Mouse (Mus musculus): ENCODE data around the gene Ddx27. TPM values are rescaled to one million over a fixed set of nuclear protein-coding genes. Genes with fewer than 3 reads are reported as not detected.
"Not testable (repeated sequence)": the region's sequence is repeated elsewhere in the genome, so short reads cannot be mapped to it uniquely, and the experiment has no call there.

Ddx27 gene
- polyA plus RNA-seq, 1 experiment from 2014 or later = 45.3 TPM

DNA sequence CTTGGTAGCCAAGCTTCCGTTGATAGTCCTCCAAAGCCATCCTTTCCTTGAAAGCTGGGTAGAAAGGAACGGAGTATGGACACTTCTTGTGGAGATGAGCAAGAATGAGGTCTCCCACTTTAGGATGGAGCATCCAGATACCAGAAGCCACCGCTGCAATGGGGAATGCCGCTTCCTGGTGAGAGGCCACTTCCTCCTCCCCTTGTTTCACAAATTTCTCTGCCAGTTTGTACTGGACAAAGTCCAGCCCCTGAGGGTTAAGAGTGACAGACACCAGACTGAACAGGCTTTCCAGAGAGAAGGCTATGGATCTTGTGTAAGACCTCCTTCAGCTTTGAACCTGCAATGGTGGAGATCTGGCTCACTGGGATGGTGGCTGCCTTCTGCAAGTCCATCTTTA, 7.4 kb upstream of the Ddx27 start:
- H3K36me3 ChIP-seq (ENCODE audit: control insufficient read depth, insufficient read depth, low read length); H3K27ac ChIP-seq (ENCODE audit: low read length); H3K4me1 ChIP-seq (ENCODE audit: control insufficient read depth, insufficient read depth, low read length); H3K9ac ChIP-seq (replicated peaks; ENCODE audit: low read depth, low read length); H3K27me3 ChIP-seq (ENCODE audit: control insufficient read depth, insufficient read depth, low read length); H3K9me3 ChIP-seq (ENCODE audit: control insufficient read depth, low read depth, low read length); H3K4me3 ChIP-seq (ENCODE audit: low read depth, low read length); H3K4me2 ChIP-seq (replicated peaks; ENCODE audit: low read depth, low read length); ATAC-seq (ENCODE audit: insufficient number of reproducible peaks, insufficient read depth, low FRiP score, low read depth): not testable (repeated sequence)
- 79% methylated on average over 4 of the region's 4 CpGs for WGBS

GRCm38 (mm10) chr2:167009483-167009882, 5.5 kb upstream of the Ddx27 start:
- H3K9ac ChIP-seq (replicated peaks; ENCODE audit: low read depth, low read length) = no peak overlapping the region
- no peaks in the 10 kb centered on the region for H3K4me1 ChIP-seq (ENCODE audit: control insufficient read depth, insufficient read depth, low read length)
- no peak overlapping the region for H3K4me3 ChIP-seq (ENCODE audit: low read depth, low read length)
- H3K4me2 ChIP-seq (replicated peaks; ENCODE audit: low read depth, low read length) = no peak overlapping the region
- H3K36me3 ChIP-seq (ENCODE audit: control insufficient read depth, insufficient read depth, low read length) = no peaks in the 10 kb centered on the region
- no peaks in the 10 kb centered on the region for H3K27me3 ChIP-seq (ENCODE audit: control insufficient read depth, insufficient read depth, low read length)
- WGBS = 70% methylated on average over 4 of the region's 4 CpGs
- H3K9me3 ChIP-seq (ENCODE audit: control insufficient read depth, low read depth, low read length) = no peaks in the 10 kb centered on the region
- no peak for ATAC-seq (ENCODE audit: insufficient number of reproducible peaks, insufficient read depth, low FRiP score, low read depth)
- H3K27ac ChIP-seq (ENCODE audit: low read length) = no peak overlapping the region

DNA sequence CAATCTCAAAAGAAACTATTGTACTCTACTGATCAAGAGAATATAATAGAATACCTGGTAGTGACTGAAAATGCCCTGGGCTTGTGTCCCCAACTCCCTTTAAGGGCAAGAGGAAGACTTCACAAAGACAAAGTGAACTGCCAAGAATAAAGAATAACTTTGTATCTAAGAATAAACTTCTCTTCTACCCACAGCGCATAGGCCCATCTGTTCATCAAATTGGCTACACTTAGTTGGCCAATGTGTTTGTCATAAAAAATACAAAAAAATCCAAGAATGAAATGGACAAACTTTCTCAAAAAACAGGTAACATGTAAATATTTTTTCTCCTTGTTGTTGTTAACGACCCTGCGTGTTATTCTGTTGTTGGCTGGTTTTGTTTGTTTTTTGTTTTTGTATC, 4.4 kb upstream of the Ddx27 start:
- 0 out of 2 replicates have a peak, but pooled peaks cover under 1% of the 10 kb centered on the region for H3K4me1 ChIP-seq (ENCODE audit: control insufficient read depth, insufficient read depth, low read length)

GRCm38 (mm10) chr2:167015382-167015718, 357 bp downstream of the Ddx27 start:
- peak overlapping the region; percentile 91 for H3K4me3 ChIP-seq (ENCODE audit: low read depth, low read length)
- H3K27ac ChIP-seq (ENCODE audit: low read length) = peak overlapping the region; percentile 69
- peaks cover 13% of the 10 kb centered on the region for H3K4me1 ChIP-seq (ENCODE audit: control insufficient read depth, insufficient read depth, low read length)
- peak overlapping the region; percentile 91 for H3K4me2 ChIP-seq (replicated peaks; ENCODE audit: low read depth, low read length)
- H3K27me3 ChIP-seq (ENCODE audit: control insufficient read depth, insufficient read depth, low read length) = no peaks in the 10 kb centered on the region
- peaks cover 17% of the 10 kb centered on the region for H3K36me3 ChIP-seq (ENCODE audit: control insufficient read depth, insufficient read depth, low read length)
- peak overlapping the region; percentile 86 for H3K9ac ChIP-seq (replicated peaks; ENCODE audit: low read depth, low read length)
- WGBS = under 1% methylated on average over 21 of the region's 21 CpGs
- no peaks in the 10 kb centered on the region for H3K9me3 ChIP-seq (ENCODE audit: control insufficient read depth, low read depth, low read length)
- peak; percentile 70; the same call in 1 of the 2 replicates for ATAC-seq (ENCODE audit: insufficient number of reproducible peaks, insufficient read depth, low FRiP score, low read depth)

More for the DNA sequence above, 4.4 kb upstream of the Ddx27 start:
- H3K4me2 ChIP-seq (replicated peaks; ENCODE audit: low read depth, low read length) = no peak overlapping the region
- ATAC-seq (ENCODE audit: insufficient number of reproducible peaks, insufficient read depth, low FRiP score, low read depth) = no peak
- no peaks in the 10 kb centered on the region for H3K9me3 ChIP-seq (ENCODE audit: control insufficient read depth, low read depth, low read length)
- H3K27me3 ChIP-seq (ENCODE audit: control insufficient read depth, insufficient read depth, low read length) = no peaks in the 10 kb centered on the region
- H3K36me3 ChIP-seq (ENCODE audit: control insufficient read depth, insufficient read depth, low read length) = no peaks in the 10 kb centered on the region
- H3K27ac ChIP-seq (ENCODE audit: low read length) = no peak overlapping the region
- H3K9ac ChIP-seq (replicated peaks; ENCODE audit: low read depth, low read length) = no peak overlapping the region
- no peak overlapping the region for H3K4me3 ChIP-seq (ENCODE audit: low read depth, low read length)
- WGBS = 82% methylated on average over 3 of the region's 3 CpGs

- Histone ChIP-seq H3K4me2 (replicated peaks; ENCODE audit: low read depth, low read length) (no peak overlapping the region), H3K4me1 (ENCODE audit: control insufficient read depth, insufficient read depth, low read length) (peaks cover 13% of the 10 kb centered on the region), H3K27me3 (ENCODE audit: control insufficient read depth, insufficient read depth, low read length) (no peaks in the 10 kb centered on the region), H3K27ac (ENCODE audit: low read length) (no peak overlapping the region), H3K4me3 (ENCODE audit: low read depth, low read length) (no peak overlapping the region), H3K9me3 (ENCODE audit: control insufficient read depth, low read depth, low read length) (no peaks in the 10 kb centered on the region), H3K36me3 (ENCODE audit: control insufficient read depth, insufficient read depth, low read length) (peaks cover 44% of the 10 kb centered on the region), H3K9ac (replicated peaks; ENCODE audit: low read depth, low read length) (no peak overlapping the region)
- WGBS = 80% methylated on average over 10 of the region's 10 CpGs
- ATAC-seq (ENCODE audit: insufficient number of reproducible peaks, insufficient read depth, low FRiP score, low read depth) = no peak
Measured at GRCm38 (mm10) chr2:167019396-167019795, 4.4 kb downstream of the Ddx27 start.

- Histone ChIP-seq H3K9ac (replicated peaks; ENCODE audit: low read depth, low read length) (no peak overlapping the region), H3K27me3 (ENCODE audit: control insufficient read depth, insufficient read depth, low read length) (no peaks in the 10 kb centered on the region), H3K9me3 (ENCODE audit: control insufficient read depth, low read depth, low read length) (no peaks in the 10 kb centered on the region), H3K4me1 (ENCODE audit: control insufficient read depth, insufficient read depth, low read length) (no peaks in the 10 kb centered on the region), H3K4me3 (ENCODE audit: low read depth, low read length) (no peak overlapping the region), H3K4me2 (replicated peaks; ENCODE audit: low read depth, low read length) (no peak overlapping the region), H3K27ac (ENCODE audit: low read length) (no peak overlapping the region), H3K36me3 (ENCODE audit: control insufficient read depth, insufficient read depth, low read length) (peaks cover 65% of the 10 kb centered on the region)
- no peak for ATAC-seq (ENCODE audit: insufficient number of reproducible peaks, insufficient read depth, low FRiP score, low read depth)
- WGBS = 96% methylated on average over 7 of the region's 7 CpGs
Measured at GRCm38 (mm10) chr2:167028553-167028952, 13.6 kb downstream of the Ddx27 start.

GRCm38 (mm10) chr2:167030507-167030906, 15.5 kb downstream of the Ddx27 start:
- no peak overlapping the region for H3K9ac ChIP-seq (replicated peaks; ENCODE audit: low read depth, low read length)
- H3K9me3 ChIP-seq (ENCODE audit: control insufficient read depth, low read depth, low read length) = no peaks in the 10 kb centered on the region
- H3K36me3 ChIP-seq (ENCODE audit: control insufficient read depth, insufficient read depth, low read length) = peaks cover 71% of the 10 kb centered on the region
- no peak for ATAC-seq (ENCODE audit: insufficient number of reproducible peaks, insufficient read depth, low FRiP score, low read depth)
- no peaks in the 10 kb centered on the region for H3K4me1 ChIP-seq (ENCODE audit: control insufficient read depth, insufficient read depth, low read length)
- H3K4me2 ChIP-seq (replicated peaks; ENCODE audit: low read depth, low read length) = no peak overlapping the region
- 90% methylated on average over 4 of the region's 4 CpGs for WGBS
- no peaks in the 10 kb centered on the region for H3K27me3 ChIP-seq (ENCODE audit: control insufficient read depth, insufficient read depth, low read length)
- no peak overlapping the region for H3K27ac ChIP-seq (ENCODE audit: low read length)
- no peak overlapping the region for H3K4me3 ChIP-seq (ENCODE audit: low read depth, low read length)

DNA sequence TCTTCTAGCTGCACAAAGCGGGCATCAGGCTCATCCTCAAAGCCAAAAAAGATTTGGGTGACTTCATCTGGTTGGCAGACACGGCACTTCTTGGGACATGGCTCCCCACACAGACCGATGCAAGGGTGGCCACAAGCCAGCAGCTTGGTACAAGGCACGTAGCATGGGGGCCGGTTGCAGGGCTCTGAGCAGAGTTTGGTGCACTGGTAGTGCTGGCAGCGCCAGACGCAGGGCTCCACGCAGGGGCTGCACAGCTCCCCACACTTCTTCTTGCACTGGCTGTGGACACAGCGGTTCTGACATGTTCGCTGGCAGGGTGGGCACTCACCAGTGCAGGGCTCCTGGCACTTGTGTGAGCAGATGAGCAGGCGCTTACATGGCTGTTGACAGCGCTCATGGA, 22.7 kb downstream of the Ddx27 start:
- no peaks in the 10 kb centered on the region for H3K4me1 ChIP-seq (ENCODE audit: control insufficient read depth, insufficient read depth, low read length)
- no peak overlapping the region for H3K4me3 ChIP-seq (ENCODE audit: low read depth, low read length)
- H3K4me2 ChIP-seq (replicated peaks; ENCODE audit: low read depth, low read length) = no peak overlapping the region
- peaks cover 90% of the 10 kb centered on the region for H3K36me3 ChIP-seq (ENCODE audit: control insufficient read depth, insufficient read depth, low read length)
- H3K9ac ChIP-seq (replicated peaks; ENCODE audit: low read depth, low read length) = no peak overlapping the region
- H3K27me3 ChIP-seq (ENCODE audit: control insufficient read depth, insufficient read depth, low read length) = no peaks in the 10 kb centered on the region
- H3K27ac ChIP-seq (ENCODE audit: low read length) = no peak overlapping the region
- H3K9me3 ChIP-seq (ENCODE audit: control insufficient read depth, low read depth, low read length) = no peaks in the 10 kb centered on the region
- ATAC-seq (ENCODE audit: insufficient number of reproducible peaks, insufficient read depth, low FRiP score, low read depth) = no peak
- 95% methylated on average over 12 of the region's 12 CpGs for WGBS

DNA sequence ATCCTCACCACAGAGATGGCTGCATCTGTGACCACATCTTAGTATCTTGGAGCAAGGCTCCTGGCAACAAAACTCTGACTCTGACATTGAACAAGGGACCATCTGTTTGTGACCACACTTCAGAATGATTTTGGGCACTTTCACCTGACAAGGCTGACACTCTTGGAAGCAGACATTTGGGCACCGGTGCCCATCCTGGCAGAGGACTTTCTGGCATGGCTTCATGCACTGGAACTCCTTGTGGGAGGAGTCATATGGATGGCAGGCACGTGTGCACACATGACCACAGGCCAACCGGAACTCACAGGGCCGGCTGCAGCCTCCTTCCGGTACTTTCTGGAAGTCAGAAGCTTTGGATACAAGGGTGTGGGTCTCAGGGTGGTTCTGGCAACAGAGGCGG, 23.3 kb downstream of the Ddx27 start:
- 93% methylated on average over 6 of the region's 6 CpGs for WGBS
- Histone ChIP-seq H3K4me1 (ENCODE audit: control insufficient read depth, insufficient read depth, low read length) (no peaks in the 10 kb centered on the region), H3K9me3 (ENCODE audit: control insufficient read depth, low read depth, low read length) (no peaks in the 10 kb centered on the region), H3K27ac (ENCODE audit: low read length) (no peak overlapping the region), H3K36me3 (ENCODE audit: control insufficient read depth, insufficient read depth, low read length) (peaks cover 93% of the 10 kb centered on the region), H3K27me3 (ENCODE audit: control insufficient read depth, insufficient read depth, low read length) (no peaks in the 10 kb centered on the region), H3K4me2 (replicated peaks; ENCODE audit: low read depth, low read length) (no peak overlapping the region), H3K4me3 (ENCODE audit: low read depth, low read length) (no peak overlapping the region), H3K9ac (replicated peaks; ENCODE audit: low read depth, low read length) (no peak overlapping the region)
- no peak for ATAC-seq (ENCODE audit: insufficient number of reproducible peaks, insufficient read depth, low FRiP score, low read depth)

All from stomach, embryonic 14.5 days (tissue).